Mouse (Mus musculus) thymus, postnatal 10 days (tissue): ENCODE data around the gene Gpr83.

Experiments used
- DNase-seq, 2 experiments: peaks; one replicate each; pipeline ENCODE4 v3.0.0; 2021; ENCODE audit warnings: low spot score in 2 of 2

Gpr83 gene

DNA sequence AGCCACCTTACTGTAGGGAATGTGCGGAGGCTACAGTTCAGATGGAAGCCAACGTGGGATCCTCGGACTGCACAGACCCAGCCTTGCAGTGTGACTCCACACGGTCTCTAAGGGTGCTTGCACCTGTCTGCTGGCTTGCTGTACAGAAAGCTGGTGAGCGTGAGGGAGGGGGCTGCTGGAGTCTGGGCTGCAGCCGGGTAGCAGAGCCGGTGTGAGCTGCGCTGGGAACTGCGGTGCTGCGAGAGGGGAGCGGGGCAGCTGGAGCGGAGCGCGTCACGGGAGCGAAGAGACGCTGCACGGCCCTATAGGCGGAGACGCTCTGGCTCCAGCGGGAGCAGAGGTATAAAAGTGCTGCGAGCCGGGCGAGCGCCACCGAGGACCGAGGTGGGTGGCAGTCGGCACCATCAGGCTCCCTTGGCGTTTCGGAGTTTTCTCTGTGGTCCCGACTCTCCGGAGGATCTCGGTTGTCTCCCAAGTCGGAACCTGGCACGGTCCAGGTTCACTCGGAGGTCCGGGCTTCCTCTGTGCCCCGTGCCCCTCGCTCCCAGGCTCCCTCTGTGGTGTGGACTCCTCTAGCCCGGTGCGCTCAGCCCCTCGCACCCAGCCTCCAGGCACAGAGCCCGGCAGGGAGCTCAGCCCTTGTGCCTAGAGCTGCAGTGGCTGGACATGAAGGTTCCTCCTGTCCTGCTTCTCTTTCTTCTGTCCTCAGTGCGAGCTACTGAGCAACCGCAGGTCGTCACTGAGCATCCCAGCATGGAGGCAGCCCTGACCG, at the start of gene Gpr83:
Gpr83 (plus strand) TSS at position 343 of the 772 bp plus-strand sequence.
- DNase-seq: peak; percentile 55 to 65

DNA sequence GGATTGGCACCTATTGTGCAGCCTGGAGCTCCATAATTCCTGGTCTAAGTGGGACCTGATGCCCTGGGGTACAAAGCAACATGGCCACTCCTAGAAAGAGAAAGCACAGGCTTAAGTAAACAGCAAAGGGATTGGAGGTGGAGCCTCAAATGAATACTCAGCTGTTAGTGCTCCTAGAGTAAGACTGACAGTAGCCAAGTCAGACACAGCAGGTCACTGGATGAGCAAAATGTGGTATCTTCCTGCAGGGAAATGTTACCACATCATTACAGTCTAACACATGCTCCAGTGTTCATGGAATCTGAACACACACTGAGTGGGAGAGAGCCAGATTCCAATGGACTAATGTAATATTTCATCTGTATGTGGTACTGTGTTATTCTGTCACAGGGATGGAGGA, 38.6 kb upstream of the Gpr83 start:
- no peak for DNase-seq

DNA sequence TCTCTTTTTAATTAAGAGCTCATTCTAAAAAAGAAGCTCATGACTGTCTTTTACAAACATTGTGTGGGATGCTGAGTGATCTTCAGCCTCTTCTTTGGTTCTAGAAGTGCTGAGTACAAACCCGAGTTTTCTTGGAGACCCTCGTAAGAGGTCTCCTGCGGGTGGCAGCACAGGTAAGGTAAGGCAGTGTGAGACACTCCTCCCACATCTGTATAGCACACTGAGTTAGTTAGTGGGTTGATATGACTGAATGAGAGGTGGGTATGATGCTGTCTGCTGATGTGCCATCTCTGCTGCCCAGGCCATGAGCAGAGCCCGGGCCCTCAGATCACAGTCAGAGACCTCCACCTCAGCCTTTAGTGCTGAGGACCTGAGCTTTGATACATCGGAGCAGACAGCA, 35.2 kb upstream of the Gpr83 start:
- DNase-seq: no peak

DNA sequence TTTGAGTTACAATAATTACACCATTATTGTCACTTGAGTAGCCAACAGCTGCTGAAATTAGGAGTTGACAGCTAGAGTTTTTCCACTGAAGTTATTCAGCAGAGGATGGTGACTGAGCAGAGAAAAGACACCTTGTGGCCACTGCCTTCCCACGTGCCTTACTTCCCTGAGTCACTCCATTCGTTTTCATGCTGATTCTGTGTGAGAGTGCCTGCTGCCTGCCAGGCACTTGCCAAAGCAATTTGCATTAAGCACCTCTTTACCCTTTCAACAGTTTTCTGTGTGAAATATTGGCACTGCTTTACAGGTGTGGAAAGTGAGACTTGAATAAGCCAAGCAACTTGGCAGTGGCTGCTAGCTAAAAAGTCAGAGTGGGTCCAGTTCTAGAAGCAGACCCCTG, 32.1 kb upstream of the Gpr83 start:
- DNase-seq: no peak

DNA sequence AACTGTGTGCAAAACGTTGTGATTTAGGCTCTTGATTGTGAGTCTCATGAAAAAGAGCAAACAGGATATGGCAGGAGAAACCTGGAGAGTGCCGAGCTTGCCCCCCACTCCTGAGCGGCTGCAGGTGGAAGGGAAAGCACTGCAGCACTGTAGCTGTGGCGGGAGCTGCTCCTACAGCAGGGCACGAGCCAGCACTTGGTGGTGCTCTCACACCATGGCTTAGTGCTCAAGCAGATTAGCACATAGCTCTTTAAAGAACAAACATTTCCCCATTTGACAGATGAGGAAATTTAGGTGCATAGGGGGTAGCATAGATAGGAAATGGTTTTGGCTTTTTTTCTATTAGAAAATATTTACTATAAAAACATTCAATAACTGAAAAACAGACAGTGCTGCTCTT, 28.0 kb upstream of the Gpr83 start:
- DNase-seq: no peak

DNA sequence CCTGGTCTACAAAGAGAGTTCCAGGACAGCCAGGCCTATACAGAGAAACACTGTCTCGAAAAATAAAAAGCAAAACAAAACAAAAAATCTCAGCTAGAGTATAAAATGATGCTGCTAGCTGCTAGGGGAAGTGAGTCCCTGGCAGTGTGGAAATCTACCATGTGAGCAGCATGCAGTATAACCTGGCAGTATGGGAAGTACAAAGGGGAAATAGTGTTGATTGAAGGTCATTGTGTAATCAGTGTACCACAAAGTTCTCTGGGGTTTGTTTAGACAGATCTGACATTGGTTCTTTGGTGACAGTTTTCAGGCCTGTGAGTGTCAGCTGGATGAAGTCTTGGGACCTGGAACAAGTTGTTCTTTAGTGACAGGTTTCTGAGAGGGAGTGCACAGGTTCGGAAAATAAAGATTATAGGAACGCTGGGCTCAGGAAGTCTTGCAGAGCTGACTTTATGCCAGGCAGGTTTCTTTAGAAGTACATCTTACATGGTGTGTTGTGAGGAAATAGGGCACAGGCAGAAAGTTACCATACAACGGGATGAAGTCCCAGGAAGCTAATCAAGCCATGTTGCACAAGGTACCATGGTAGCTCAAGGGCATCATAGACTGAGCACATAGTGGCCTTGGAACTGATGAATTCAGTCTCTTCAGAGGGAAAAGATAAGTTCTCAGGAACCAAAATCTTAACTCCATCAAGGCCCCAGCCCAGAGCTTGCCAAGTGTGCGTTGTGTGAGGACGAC, 24.5 kb upstream of the Gpr83 start:
- no peak for DNase-seq

DNA sequence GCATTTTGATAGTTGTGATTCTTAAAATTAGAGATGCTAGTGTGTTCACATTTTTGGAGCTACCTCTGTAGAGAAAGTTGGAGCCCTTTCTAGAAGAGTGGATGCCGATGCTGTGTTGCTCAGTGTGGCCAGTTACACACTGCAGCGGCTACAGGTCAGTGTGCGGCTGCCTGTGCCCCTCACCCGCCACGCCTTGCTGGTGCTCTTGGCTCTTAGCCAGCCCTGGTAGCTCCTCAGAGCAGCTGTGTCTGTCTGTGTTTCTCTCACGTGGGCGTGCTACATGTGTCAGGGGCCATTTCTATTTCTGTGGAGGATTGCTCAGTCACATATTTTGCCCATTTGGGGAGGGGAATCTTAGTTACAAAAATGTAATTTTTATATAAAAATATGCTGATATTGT, 20.5 kb upstream of the Gpr83 start:
- DNase-seq: no peak

DNA sequence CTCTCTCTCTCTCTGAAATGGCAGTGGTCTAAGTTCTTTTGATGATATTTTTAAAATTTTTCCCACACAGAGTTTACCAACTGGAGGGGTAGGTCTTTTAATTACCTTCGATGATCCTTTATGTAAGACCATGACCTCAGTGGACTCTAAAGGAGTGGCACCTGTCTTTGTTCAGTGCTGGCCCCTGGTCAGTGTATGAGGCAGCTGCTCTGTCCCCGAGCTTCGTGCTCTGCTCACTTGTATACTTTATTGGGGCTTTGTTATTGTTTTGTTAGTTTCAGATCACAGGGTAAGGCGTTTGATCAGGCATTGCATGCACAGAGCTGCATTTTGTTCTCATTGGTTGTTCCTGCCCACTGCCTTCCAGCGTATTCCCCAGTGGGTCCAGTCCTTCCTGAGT, 20.0 kb upstream of the Gpr83 start:
- no peak for DNase-seq

DNA sequence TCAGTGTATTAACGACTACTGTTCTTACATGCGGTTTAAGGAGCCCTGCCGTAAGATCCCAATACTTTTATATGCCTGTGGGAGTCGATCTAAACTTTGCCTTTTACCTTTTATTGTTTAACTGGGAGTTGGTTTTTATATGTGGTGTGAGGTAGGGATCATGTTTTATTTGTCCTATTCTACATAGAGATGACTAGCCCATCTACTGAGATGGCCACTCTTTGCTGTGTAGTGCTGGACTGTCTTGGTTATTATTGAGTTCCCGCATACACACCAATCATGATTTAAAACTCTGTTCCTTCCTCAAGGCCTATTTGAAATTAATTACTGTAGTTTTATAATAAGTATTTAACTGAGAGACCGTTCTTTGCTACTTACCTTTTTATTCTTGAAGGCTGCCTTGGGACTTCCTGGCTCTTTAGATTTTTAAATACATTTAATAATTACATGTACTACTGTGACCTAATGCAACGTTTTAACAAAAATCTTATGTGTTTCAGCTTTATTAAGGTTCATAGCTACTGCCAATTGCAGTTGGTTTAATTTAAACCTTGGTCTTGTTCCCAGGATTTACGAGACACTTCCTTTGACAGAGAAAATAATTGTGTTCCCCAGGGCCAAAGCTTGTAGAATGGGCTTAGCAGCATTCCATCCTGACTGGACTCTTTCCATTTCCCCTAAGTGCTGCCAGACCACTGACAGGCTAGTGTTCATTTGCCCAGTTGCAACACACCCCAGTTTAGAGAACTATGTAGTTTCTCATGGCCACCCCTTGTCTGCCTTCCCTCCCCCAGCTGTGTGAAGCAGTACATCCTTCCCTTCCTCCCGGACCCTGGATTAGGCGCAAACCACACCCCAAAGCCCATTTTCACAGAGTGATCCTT, 17.9 kb upstream of the Gpr83 start:
- DNase-seq: no peak

DNA sequence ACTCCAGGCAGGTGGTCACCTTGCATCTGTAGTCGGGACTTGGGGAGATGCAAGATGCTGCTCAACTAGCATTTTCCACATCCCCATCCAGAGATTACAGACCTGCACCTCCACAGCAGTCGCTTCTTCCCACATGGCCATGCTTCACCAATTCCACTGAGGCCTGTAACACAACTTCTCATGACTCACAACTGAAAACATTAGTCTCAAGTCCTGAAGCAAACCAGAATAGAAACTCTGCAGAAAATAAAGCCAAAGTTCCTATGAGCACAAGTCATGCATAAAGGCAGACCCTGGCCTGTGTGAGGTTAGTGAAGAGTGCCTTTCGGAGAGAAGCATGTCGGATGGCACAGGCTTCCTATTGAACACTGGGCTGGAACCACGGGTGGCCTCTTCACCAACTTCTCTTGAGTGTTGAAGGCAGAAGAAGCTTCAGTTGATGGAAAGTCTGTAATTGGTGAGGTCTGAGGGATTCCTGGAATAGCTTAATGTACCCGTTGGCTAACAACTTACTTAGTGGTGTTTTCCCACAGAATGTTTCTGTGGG, 16.6 kb upstream of the Gpr83 start:
- DNase-seq: no peak

DNA sequence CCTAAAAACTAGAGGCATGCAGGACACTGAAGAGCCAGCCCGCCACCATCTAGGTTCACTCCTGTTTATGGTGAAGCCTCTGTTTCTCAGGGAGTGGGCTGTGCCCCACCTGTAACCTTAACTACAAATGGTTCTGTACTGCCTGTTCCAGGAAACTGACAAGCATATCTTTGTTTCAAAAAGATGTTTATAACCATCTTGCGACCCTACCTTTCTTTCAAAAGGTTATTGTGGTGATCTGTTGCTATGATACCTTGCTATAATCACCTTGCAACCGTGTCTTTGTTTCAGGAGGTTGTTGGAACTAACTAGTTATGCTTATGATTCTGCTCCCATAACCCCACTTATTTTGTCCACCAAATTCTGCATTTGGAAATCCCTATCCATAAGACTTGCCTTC, 16.1 kb upstream of the Gpr83 start:
- no peak for DNase-seq

DNA sequence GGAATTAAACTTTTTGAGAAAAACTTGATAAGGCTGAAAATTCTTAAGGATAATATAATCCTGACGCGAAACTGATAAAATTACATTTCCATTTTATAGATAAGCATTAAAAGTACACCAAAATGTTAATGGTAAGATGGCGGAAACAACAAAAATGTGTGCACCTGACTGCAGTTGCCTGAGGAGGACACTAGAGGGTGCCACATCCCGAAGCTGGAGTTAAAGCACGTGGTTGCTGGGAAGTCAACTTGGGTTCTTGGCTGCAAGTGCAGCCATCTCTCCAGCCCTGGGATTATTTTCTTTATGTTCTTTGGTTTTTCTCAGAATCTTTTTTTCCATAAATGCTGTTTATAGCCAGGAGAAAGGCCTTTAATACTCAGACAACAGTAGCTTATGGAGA, 13.6 kb upstream of the Gpr83 start:
- peak in 1 of 2 experiments; percentile 27 for DNase-seq

DNA sequence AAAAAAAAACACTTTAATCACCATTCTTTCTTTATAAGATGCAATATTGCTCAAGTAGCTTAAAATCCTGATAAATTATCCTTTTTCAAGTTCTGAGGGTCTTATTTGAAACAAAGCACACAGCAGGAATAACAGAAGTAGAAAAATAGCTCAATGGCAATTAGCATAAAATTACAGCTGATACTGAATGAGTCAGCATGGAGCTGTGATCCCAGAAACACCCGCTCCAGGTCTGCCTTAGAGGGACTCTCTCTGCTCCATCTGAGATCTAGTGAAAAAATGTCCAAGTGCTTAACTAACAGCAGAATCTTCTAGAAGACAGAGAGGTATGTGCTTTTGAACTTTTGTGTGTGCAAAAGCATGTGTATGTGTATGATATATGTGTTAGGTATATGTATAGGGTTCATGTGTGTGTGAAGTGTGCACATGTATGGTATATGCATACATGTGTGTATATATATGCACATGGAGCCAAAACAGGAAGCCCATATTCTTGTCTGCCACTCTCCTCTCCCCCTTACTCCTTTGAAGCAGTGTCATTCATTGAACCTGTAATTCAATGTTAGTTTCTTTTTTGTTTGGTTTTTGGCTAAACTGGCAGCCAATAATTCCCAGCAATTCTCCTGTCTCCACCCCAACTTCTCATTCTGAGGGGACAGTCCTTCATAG, 11.6 kb upstream of the Gpr83 start:
- no peak for DNase-seq

DNA sequence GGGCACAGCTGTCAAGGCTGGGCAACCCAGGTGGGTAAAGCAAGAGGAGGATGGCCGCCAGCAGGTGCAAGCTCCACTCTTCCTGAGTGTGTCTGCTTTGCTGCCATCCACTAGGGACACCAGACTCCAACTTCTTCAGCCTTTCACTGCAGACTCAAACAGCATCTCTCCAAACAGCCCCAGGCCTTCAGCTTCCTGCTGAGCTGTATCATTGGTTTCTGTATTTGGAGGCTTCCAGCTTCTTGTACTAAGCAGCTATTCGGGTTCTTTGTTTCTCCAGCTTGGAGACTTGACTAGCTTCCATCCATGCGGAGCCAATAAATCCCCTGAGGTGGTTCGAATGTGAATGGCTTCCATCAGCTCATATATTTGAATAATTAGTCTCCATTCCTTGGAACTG, 5.4 kb upstream of the Gpr83 start:
- DNase-seq: no peak

DNA sequence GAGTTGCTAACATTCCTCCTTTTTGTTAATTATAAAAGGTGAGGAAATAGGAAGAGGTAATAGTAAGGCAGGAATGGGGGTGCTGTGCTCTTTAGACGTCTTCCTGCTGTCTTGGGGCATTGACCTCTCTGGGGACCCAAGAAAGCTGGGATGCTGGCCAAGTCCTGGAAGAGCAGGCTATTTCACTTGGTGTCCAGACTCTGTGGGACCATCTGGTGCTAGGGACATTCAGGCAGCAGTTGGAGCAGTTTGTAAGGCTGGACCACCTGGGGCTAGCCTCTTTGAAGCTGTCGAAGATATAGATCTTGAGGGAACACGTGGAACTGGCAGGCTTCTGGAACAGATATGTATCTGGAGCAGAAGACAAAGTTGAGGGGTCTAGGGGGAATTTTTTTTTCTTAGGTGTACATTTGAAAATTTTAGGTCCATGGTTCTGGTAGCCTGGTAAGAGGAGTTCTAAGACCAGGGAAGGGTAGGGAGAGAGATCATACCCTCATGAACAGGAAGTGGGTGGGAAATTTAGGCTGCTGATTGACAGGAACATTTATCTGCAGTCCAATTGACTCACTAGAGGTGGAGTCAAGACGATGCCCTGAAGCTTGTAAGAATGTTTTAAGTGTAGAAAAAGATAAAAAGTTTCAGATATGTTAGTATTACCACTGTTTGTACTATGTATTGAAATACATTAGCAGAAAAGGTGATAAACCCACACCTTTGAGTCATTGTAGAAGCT, 2.9 kb upstream of the Gpr83 start:
- no peak for DNase-seq

DNA sequence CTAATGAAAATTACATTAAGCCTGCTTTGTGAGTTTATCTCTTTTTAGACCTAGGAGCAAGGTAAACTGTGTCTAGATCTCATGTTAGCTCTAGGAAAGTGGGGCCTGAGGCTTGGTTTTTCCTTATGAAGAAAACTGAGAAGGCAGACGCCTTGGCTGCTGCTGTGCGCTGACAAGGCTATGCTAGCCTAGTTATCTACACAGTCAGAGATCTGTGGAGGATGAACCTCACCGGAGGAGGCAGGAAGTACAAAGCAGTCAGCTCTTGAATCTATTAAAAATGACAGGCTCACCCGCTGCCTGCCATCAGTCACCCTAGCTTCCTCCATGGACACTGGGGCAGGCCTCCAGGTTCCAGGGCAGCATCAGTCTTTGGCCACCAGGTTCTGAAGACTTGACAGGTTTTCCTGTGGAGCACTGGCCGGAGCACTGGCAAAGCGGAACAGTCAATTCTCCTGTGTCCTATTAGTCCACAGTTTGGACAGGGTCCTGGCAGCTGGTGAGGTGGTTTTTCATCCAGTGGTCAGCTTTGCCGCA, 1.8 kb upstream of the Gpr83 start:
- DNase-seq: no peak

DNA sequence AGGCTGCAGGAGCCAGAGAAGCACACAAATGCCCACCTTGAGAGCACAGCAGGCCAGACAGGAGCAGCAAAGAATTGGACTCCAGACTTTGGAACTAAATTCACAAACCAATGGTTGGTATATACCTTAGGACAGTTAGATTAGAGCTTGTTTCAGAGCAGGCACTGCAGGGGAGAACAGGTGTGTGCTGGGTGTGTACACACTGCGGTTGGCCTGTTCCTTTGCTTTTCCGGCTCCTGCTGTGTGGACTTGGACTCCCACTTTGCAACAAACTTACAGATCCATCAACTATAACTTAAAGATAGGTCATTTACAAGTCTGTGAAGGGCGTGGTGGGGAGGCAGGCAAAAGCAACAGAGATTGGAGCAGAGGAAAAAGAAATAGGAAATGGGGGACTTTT, 1.2 kb upstream of the Gpr83 start:
- no peak for DNase-seq

DNA sequence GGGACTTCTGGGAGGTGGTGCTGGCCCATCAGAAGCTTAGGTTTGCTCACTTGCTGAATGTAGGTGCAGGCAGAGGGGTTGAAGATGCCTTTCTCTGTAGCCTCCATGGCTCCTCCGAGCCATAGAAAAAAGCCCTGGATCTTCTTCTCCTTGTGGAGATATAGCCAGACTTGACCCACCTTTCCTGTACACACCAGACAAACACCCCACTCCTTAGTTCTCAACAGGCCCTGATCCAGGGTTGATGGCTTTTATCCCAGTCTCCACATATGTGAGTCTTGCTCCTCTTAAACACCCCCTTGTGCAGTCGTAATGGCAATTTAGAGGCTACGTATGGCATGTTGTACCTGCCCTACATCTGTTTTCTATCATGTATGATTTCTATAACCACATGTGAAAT, 3.1 kb downstream of the Gpr83 start:
- no peak for DNase-seq

DNA sequence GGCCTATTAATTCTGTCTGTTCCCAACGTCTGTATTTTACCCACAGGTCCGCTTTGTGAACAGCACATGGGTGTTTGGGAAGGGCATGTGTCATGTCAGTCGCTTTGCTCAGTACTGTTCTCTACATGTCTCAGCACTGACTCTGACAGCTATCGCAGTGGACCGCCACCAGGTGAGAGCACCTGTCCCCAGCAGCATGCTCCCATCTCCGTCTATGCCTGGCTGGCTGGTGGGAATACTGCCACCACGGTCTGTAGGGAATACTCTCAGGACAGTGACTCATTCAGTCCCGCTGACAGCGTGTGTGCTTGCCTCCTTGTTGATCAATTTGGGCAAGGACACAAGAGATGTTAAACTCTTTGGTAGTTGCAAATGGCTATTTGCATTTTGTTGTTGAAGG, 4.7 kb downstream of the Gpr83 start:
- no peak for DNase-seq

DNA sequence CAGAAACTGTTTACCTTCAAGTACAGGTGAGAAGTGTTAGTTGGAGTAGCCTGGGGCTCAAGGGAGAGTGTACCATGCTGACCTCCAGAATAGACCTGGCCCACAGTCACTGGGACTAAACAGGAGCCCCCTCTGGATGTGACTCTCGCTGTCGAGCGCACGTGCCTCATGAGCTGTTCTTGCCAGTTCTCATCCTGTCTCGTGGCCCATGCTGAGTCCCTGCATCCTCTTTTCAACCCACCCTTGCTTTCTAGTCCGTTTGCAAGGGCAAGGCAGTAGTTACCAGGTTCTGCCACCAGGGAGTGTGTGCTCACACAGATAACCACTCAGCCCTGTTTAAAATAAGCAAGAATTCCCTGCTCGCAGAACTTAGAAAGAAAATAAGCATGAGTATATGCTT, 6.9 kb downstream of the Gpr83 start:
- peak; percentile 65 to 81 for DNase-seq

DNA sequence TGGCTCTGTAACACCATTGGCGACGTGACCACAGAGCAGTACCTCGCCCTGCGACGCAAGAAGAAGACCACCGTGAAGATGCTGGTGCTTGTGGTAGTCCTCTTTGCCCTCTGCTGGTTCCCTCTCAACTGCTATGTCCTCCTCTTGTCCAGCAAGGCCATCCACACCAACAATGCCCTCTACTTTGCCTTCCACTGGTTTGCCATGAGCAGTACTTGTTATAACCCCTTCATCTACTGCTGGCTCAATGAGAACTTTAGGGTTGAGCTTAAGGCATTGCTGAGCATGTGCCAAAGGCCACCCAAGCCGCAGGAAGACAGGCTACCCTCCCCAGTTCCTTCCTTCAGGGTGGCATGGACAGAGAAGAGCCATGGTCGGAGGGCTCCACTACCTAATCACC, 8.3 kb downstream of the Gpr83 start:
- DNase-seq: no peak
